Mouse (Mus musculus): Measurements from ENCODE around the gene Serhl.

DNA sequence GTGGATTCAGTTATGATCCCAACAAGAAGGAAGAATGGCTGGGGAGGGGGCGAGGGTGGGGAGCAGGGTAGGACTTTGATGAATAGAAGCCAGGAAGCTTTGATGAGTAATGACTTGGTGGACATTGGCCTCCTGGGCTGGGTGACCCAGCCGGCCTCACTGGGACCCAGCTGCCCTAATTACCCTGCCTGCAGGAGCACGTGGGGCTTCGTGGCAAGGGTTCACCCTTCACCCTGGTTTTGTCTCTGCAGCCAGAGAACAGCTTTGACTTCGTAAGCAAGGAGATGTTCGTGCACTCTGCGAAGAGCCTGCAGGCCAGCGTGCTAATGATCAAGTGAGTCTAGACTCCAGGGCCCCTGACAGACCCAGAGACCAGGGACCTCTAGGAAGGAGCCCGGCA, 24.8 kb downstream of the Serhl start:
- TF ChIP-seq CTCF (conservative IDR thresholded peaks at IDR 0.05; ENCODE audit: low read length) (no peak), POU5F1 (IDR thresholded peaks at IDR 0.05; ENCODE audit: borderline replicate concordance, low read length) (no peak)

Measured in E14TG2a.4 (cell line).